Mouse (Mus musculus): ENCODE data around the gene Taf15.

Taf15 gene

GRCm38 (mm10) chr11:83472324-83473234 is at the start of gene Taf15:
Taf15 (plus strand) TSS chr11:83473086.
- peak; percentile 99 for DNase-seq (ENCODE audit: low spot score)

GRCm38 (mm10) chr11:83424681-83425080 is 48.2 kb upstream of the Taf15 start:
- peak; percentile 79 for DNase-seq (ENCODE audit: low spot score)

GRCm38 (mm10) chr11:83426964-83427363 is 45.9 kb upstream of the Taf15 start:
- DNase-seq (ENCODE audit: low spot score), result no peak

GRCm38 (mm10) chr11:83429355-83429754 is 43.5 kb upstream of the Taf15 start, which contains the start of gene Gas2l2:
Gas2l2 (minus strand) TSS chr11:83429455.
- no peak for DNase-seq (ENCODE audit: low spot score)

- no peak for DNase-seq (ENCODE audit: low spot score)
These were observed 40.4 kb upstream of the Taf15 start for GRCm38 (mm10) chr11:83432533-83432932.

- DNase-seq (ENCODE audit: low spot score), result no peak
These were observed 35.5 kb upstream of the Taf15 start, which contains the start of gene 1700020L24Rik for GRCm38 (mm10) chr11:83437377-83437776. 1700020L24Rik (plus strand) TSS chr11:83437677.

- DNase-seq (ENCODE audit: low spot score), result peak; percentile 28
These were observed 33.3 kb upstream of the Taf15 start for GRCm38 (mm10) chr11:83439426-83440060.

- peak; percentile 94 for DNase-seq (ENCODE audit: low spot score)
These were observed 32.5 kb upstream of the Taf15 start for GRCm38 (mm10) chr11:83440081-83441064.

GRCm38 (mm10) chr11:83441235-83441634 is 31.7 kb upstream of the Taf15 start:
- DNase-seq (ENCODE audit: low spot score), result peak; percentile 90

- peak; percentile 87 for DNase-seq (ENCODE audit: low spot score)
These were observed 30.2 kb upstream of the Taf15 start for GRCm38 (mm10) chr11:83442596-83443267.

GRCm38 (mm10) chr11:83443824-83444223 is 29.1 kb upstream of the Taf15 start:
- DNase-seq (ENCODE audit: low spot score), result no peak

- no peak for DNase-seq (ENCODE audit: low spot score)
These were observed 27.9 kb upstream of the Taf15 start for GRCm38 (mm10) chr11:83445001-83445400.

GRCm38 (mm10) chr11:83447612-83448011 is 25.3 kb upstream of the Taf15 start:
- DNase-seq (ENCODE audit: low spot score), result no peak

GRCm38 (mm10) chr11:83448021-83448926 is 24.6 kb upstream of the Taf15 start:
- peak; percentile 86 for DNase-seq (ENCODE audit: low spot score)

GRCm38 (mm10) chr11:83448927-83449236 is 24.0 kb upstream of the Taf15 start:
- no peak for DNase-seq (ENCODE audit: low spot score)

- no peak for DNase-seq (ENCODE audit: low spot score)
These were observed 23.6 kb upstream of the Taf15 start for GRCm38 (mm10) chr11:83449298-83449697.

GRCm38 (mm10) chr11:83450550-83450949 is 22.3 kb upstream of the Taf15 start:
- peak; percentile 88 for DNase-seq (ENCODE audit: low spot score)

GRCm38 (mm10) chr11:83451281-83451680 is 21.6 kb upstream of the Taf15 start:
- DNase-seq (ENCODE audit: low spot score), result no peak

- DNase-seq (ENCODE audit: low spot score), result peak; percentile 72
These were observed 18.3 kb upstream of the Taf15 start for GRCm38 (mm10) chr11:83454548-83454947.

GRCm38 (mm10) chr11:83455608-83456007 is 17.3 kb upstream of the Taf15 start:
- no peak for DNase-seq (ENCODE audit: low spot score)
